Mouse (Mus musculus) embryonic facial prominence, embryonic 11.5 days (tissue): ENCODE measurements at regions not wholly inside any gene's neighbourhood (a gene's known extent, or its start where the extent isn't known, plus 50 kb on each side); places are given as distances from the start of the nearest gene placed in this dataset.
A peak's percentile ranks its signal among the peaks of the same experiment; 100 is the strongest.

Experiments used
- ATAC-seq: fragments of 200-750 bp; cut with Nextera tagmentation; replicated peaks from 2 replicates; pipeline ENCODE4 v1.8.0; 2017; ENCODE audit warnings: low read depth; ENCODE audit not compliant: insufficient number of reproducible peaks, low FRiP score, low TSS enrichment
- DNase-seq: peaks from one replicate; pipeline ENCODE4 v3.0.0-alpha.2; 2015; ENCODE audit warnings: low spot score
- H3K27ac ChIP-seq: fragments of 300-500 bp; sonication (generic); replicated peaks from 2 replicates; pipeline ENCODE4 v1.5.1; 2014; ENCODE audit warnings: mild to moderate bottlenecking, low read depth, low read length, control low read depth
- H3K27me3 ChIP-seq: fragments of 300-500 bp; sonication (generic); 2 replicates; pipeline ENCODE4 v1.6.1; 2014; ENCODE audit warnings: mild to moderate bottlenecking, low read length, moderate library complexity, mixed read lengths; ENCODE audit not compliant: control insufficient read depth, insufficient read depth
- H3K36me3 ChIP-seq: fragments of 300-500 bp; sonication (generic); replicated peaks from 2 replicates; pipeline ENCODE4 v1.6.1; 2014; ENCODE audit warnings: low read depth, mild to moderate bottlenecking, low read length, moderate library complexity, mixed read lengths; ENCODE audit not compliant: control insufficient read depth, insufficient read depth
- H3K4me1 ChIP-seq: fragments of 300-500 bp; sonication (generic); 2 replicates; pipeline ENCODE4 v1.6.1; 2014; ENCODE audit warnings: low read length, mixed read lengths; ENCODE audit not compliant: control insufficient read depth, insufficient read depth
- H3K4me2 ChIP-seq: fragments of 300-500 bp; sonication (generic); 2 replicates; pipeline ENCODE4 v1.6.1; 2014; ENCODE audit warnings: low read depth, mild to moderate bottlenecking, control low read depth, low read length, moderate library complexity
- H3K4me3 ChIP-seq: fragments of 300-500 bp; sonication (generic); 2 replicates; pipeline ENCODE4 v1.5.1; 2014; ENCODE audit warnings: low read depth, low read length, control low read depth
- H3K9ac ChIP-seq: fragments of 300-500 bp; sonication (generic); replicated peaks from 2 replicates; pipeline ENCODE4 v1.6.1; 2014; ENCODE audit warnings: mild to moderate bottlenecking, control low read depth, low read length
- H3K9me3 ChIP-seq: fragments of 300-500 bp; sonication (generic); replicated peaks from 2 replicates; pipeline ENCODE4 v1.6.1; 2016; ENCODE audit warnings: mild to moderate bottlenecking, low read length, inconsistent platforms, mixed read lengths; ENCODE audit not compliant: control insufficient read depth
- WGBS: fragments of 180-500 bp; shearing (Covaris S2); extraction: QIAGEN DNeasy Blood & Tissue Kit; methylation state at CpG from one replicate; pipeline ENCODE4 v1.1.7; 2014; 5-methylcytosine and 5-hydroxymethylcytosine counted together

GRCm38 (mm10) chr2:166357824-166358223 lies 202.4 kb upstream of the Sulf2 start:
- Histone ChIP-seq H3K4me3 (no peak overlapping the region), H3K27ac (no peak overlapping the region), H3K27me3 (no peaks in the 10 kb centered on the region), H3K36me3 (no peaks in the 10 kb centered on the region), H3K9ac (no peak overlapping the region), H3K4me2 (no peak overlapping the region), H3K4me1 (peaks cover 4% of the 10 kb centered on the region), H3K9me3 (no peaks in the 10 kb centered on the region)
- no peak for DNase-seq
- no peak for ATAC-seq
- 52% methylated on average over 7 of the region's 7 CpGs for WGBS

GRCm38 (mm10) chr2:166355944-166356343 lies 200.5 kb upstream of the Sulf2 start:
- no peak overlapping the region for H3K9ac ChIP-seq
- H3K27me3 ChIP-seq = no peaks in the 10 kb centered on the region
- no peaks in the 10 kb centered on the region for H3K9me3 ChIP-seq
- 79% methylated on average over 7 of the region's 7 CpGs for WGBS
- DNase-seq = no peak
- H3K36me3 ChIP-seq = no peaks in the 10 kb centered on the region
- H3K27ac ChIP-seq = no peak overlapping the region
- no peak overlapping the region for H3K4me3 ChIP-seq
- H3K4me2 ChIP-seq = no peak overlapping the region
- no peak for ATAC-seq
- H3K4me1 ChIP-seq = peaks cover 4% of the 10 kb centered on the region

GRCm38 (mm10) chr2:166355446-166355845 lies 200.0 kb upstream of the Sulf2 start:
- ATAC-seq (no peak), DNase-seq (no peak)
- WGBS = 63% methylated on average over 6 of the region's 6 CpGs
- no peak overlapping the region for H3K27ac ChIP-seq
- no peak overlapping the region for H3K4me3 ChIP-seq
- no peaks in the 10 kb centered on the region for H3K36me3 ChIP-seq
- H3K9ac ChIP-seq = no peak overlapping the region
- H3K27me3 ChIP-seq = no peaks in the 10 kb centered on the region
- no peak overlapping the region for H3K4me2 ChIP-seq
- peaks cover 4% of the 10 kb centered on the region for H3K4me1 ChIP-seq
- H3K9me3 ChIP-seq = no peaks in the 10 kb centered on the region

- H3K4me2 ChIP-seq = no peak overlapping the region
- H3K27ac ChIP-seq = no peak overlapping the region
- DNase-seq = no peak
- no peaks in the 10 kb centered on the region for H3K9me3 ChIP-seq
- H3K9ac ChIP-seq = no peak overlapping the region
- 89% methylated on average over 4 of the region's 4 CpGs for WGBS
- no peaks in the 10 kb centered on the region for H3K27me3 ChIP-seq
- peaks cover 4% of the 10 kb centered on the region for H3K4me1 ChIP-seq
- no peaks in the 10 kb centered on the region for H3K36me3 ChIP-seq
- ATAC-seq = no peak
- no peak overlapping the region for H3K4me3 ChIP-seq
Measured at GRCm38 (mm10) chr2:166354391-166354790, 198.9 kb upstream of the Sulf2 start.

- Histone ChIP-seq H3K27ac (no peak overlapping the region), H3K9me3 (no peaks in the 10 kb centered on the region), H3K36me3 (no peaks in the 10 kb centered on the region), H3K4me1 (peaks cover 4% of the 10 kb centered on the region), H3K27me3 (no peaks in the 10 kb centered on the region), H3K4me2 (no peak overlapping the region), H3K9ac (no peak overlapping the region), H3K4me3 (no peak overlapping the region)
- no peak for DNase-seq
- no peak for ATAC-seq
- WGBS = 74% methylated on average over 12 of the region's 12 CpGs
Measured at GRCm38 (mm10) chr2:166353447-166354111, 198.1 kb upstream of the Sulf2 start.

GRCm38 (mm10) chr2:166351984-166352383 lies 196.5 kb upstream of the Sulf2 start:
- Histone ChIP-seq H3K4me1 (no peaks in the 10 kb centered on the region), H3K9me3 (no peaks in the 10 kb centered on the region), H3K4me2 (no peak overlapping the region), H3K4me3 (no peak overlapping the region), H3K9ac (no peak overlapping the region), H3K27ac (no peak overlapping the region), H3K27me3 (no peaks in the 10 kb centered on the region), H3K36me3 (no peaks in the 10 kb centered on the region)
- 86% methylated on average over 5 of the region's 5 CpGs for WGBS
- no peak for DNase-seq
- ATAC-seq = no peak

GRCm38 (mm10) chr2:166351581-166351980 lies 196.1 kb upstream of the Sulf2 start:
- no peak for ATAC-seq
- Histone ChIP-seq H3K36me3 (no peaks in the 10 kb centered on the region), H3K4me3 (no peak overlapping the region), H3K27ac (no peak overlapping the region), H3K9ac (no peak overlapping the region), H3K4me1 (no peaks in the 10 kb centered on the region), H3K4me2 (no peak overlapping the region), H3K27me3 (no peaks in the 10 kb centered on the region), H3K9me3 (no peaks in the 10 kb centered on the region)
- no peak for DNase-seq
- 88% methylated on average over 9 of the region's 9 CpGs for whole genome bisulfite sequencing

GRCm38 (mm10) chr2:166348654-166349053 lies 193.2 kb upstream of the Sulf2 start:
- DNase-seq (no peak), ATAC-seq (no peak)
- H3K27me3 ChIP-seq = no peaks in the 10 kb centered on the region
- H3K9me3 ChIP-seq = no peaks in the 10 kb centered on the region
- 52% methylated on average over 10 of the region's 10 CpGs for WGBS
- H3K4me3 ChIP-seq = no peak overlapping the region
- H3K4me1 ChIP-seq = peaks cover 3% of the 10 kb centered on the region; the same call in 1 of the 2 replicates
- H3K36me3 ChIP-seq = no peaks in the 10 kb centered on the region
- H3K4me2 ChIP-seq = no peak overlapping the region
- H3K27ac ChIP-seq = no peak overlapping the region
- 0 out of 2 replicates have a peak overlapping the region, but pooled peaks have one; percentile 2 for H3K9ac ChIP-seq
